Mouse (Mus musculus): ENCODE results near the gene Dlec1.

Gene Dlec1

GRCm38 (mm10) chr9:119101992-119102782 is at the start of gene Dlec1:
Gene Dlec1 (plus strand): TSS chr9:119102478.
- DNase-seq, result peak; percentile 70 to 77

GRCm38 (mm10) chr9:119053964-119054576 is 48.2 kb upstream of the Dlec1 start:
- DNase-seq, result no peak

- DNase-seq, result no peak
Observed at GRCm38 (mm10) chr9:119055336-119055735, 46.9 kb upstream of the Dlec1 start.

GRCm38 (mm10) chr9:119058245-119058644 is 44.0 kb upstream of the Dlec1 start:
- no peak for DNase-seq

- no peak for DNase-seq
Observed at GRCm38 (mm10) chr9:119060701-119061100, 41.6 kb upstream of the Dlec1 start.

GRCm38 (mm10) chr9:119063036-119063644 is 39.1 kb upstream of the Dlec1 start:
- peak in 1 of 2 experiments; percentile 35 for DNase-seq

GRCm38 (mm10) chr9:119064296-119064695 is 38.0 kb upstream of the Dlec1 start:
- DNase-seq, result no peak

- DNase-seq, result peak; percentile 92 to 94
Observed at GRCm38 (mm10) chr9:119067601-119068000, 34.7 kb upstream of the Dlec1 start.

- DNase-seq, result no peak
Observed at GRCm38 (mm10) chr9:119068266-119068665, 34.0 kb upstream of the Dlec1 start.

GRCm38 (mm10) chr9:119070173-119070825 is 32.0 kb upstream of the Dlec1 start:
- DNase-seq, result peak; percentile 50 to 59

GRCm38 (mm10) chr9:119071786-119072185 is 30.5 kb upstream of the Dlec1 start:
- DNase-seq, result peak; percentile 34 to 45

- DNase-seq, result peak; percentile 68 to 75
Observed at GRCm38 (mm10) chr9:119073184-119073895, 28.9 kb upstream of the Dlec1 start.

GRCm38 (mm10) chr9:119075685-119076084 is 26.6 kb upstream of the Dlec1 start:
- peak in 1 of 2 experiments; percentile 15 for DNase-seq

- DNase-seq, result no peak
Observed at GRCm38 (mm10) chr9:119080040-119080675, 22.1 kb upstream of the Dlec1 start.

- DNase-seq, result peak in 1 of 2 experiments; percentile 60
Observed at GRCm38 (mm10) chr9:119082039-119082438, 20.2 kb upstream of the Dlec1 start.

GRCm38 (mm10) chr9:119082656-119083430 is 19.4 kb upstream of the Dlec1 start:
- no peak for DNase-seq

GRCm38 (mm10) chr9:119083966-119084365 is 18.3 kb upstream of the Dlec1 start:
- no peak for DNase-seq

- DNase-seq, result peak; percentile 62 to 79
Observed at GRCm38 (mm10) chr9:119086451-119086850, 15.8 kb upstream of the Dlec1 start.

- DNase-seq, result no peak
Observed at GRCm38 (mm10) chr9:119087309-119087708, 15.0 kb upstream of the Dlec1 start.

- peak; percentile 78 to 79 for DNase-seq
Observed at GRCm38 (mm10) chr9:119088148-119088801, 14.0 kb upstream of the Dlec1 start.

GRCm38 (mm10) chr9:119089437-119089836 is 12.8 kb upstream of the Dlec1 start:
- no peak for DNase-seq

All from cerebellum, postnatal 10 days (tissue).